Mouse (Mus musculus) erythroblast, embryonic 14.5 days (primary cell): ENCODE measurements around the gene Shld1.

Experiments used
- GATA1 ChIP-seq: IDR thresholded peaks from 2 replicates; pipeline ENCODE4 v1.6.1; 2012; ENCODE audit warnings: low read length, inconsistent platforms, mixed read lengths
- TAL1 ChIP-seq: IDR thresholded peaks from 3 replicates; pipeline ENCODE4 v1.6.1; 2012; ENCODE audit warnings: low read length, inconsistent platforms, mixed read lengths

- no peak for TF ChIP-seq GATA1
- no peak for TF ChIP-seq TAL1
Observed at GRCm38 (mm10) chr2:132705251-132705992, 18.7 kb downstream of the Shld1 start.
